Mouse (Mus musculus) gastrocnemius, postnatal 14 days (tissue): ENCODE results near the gene Snx21. TPM values are rescaled to one million over a fixed set of nuclear protein-coding genes. Genes with fewer than 3 reads are reported as not detected.
"Not testable (repeated sequence)": the region's sequence is repeated elsewhere in the genome, so short reads cannot be mapped to it uniquely, and the experiment has no call there.

ENCODE experiments used
- DNase-seq: peaks from one replicate; pipeline ENCODE4 v3.0.0; 2021; ENCODE audit warnings: mixed read lengths
- intact Hi-C: fragments of 180-260 bp; cut with DNase I; formaldehyde crosslinking; loops from one replicate; pipeline ENCODE4 v1.15.1; 2025; ENCODE audit warnings: low total_unique reads
- total RNA-seq, 2 experiments: library from RNA; stranded (reverse); gene quantifications; 2 replicates each; pipeline ENCODE4 v1.2.3; 2021

Gene Snx21
- total RNA-seq, 2 experiments from 2014 or later = 18.0 to 18.7 TPM

DNA sequence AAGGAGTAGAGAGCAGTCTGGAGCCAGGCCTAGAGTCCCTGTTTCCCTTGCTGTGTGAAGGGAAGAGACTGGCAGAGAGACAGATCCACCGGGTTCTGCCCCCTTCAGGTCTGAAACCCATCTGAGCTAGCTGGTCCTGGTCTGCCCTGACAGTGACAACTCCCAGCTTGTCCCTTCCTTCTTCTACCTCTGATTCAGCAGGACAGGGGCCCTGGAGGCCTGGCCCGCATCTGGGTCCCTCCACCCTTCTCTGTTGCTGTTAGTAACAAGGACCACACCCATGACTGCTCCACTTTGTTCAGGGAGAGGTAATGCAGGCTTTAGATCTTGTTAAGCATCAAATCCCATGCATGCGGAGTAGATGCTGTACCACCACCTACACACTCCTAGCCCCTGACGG lies 2.8 kb downstream of the Snx21 start:
- DNase-seq = no peak
- intact Hi-C loops = no loop called here

DNA sequence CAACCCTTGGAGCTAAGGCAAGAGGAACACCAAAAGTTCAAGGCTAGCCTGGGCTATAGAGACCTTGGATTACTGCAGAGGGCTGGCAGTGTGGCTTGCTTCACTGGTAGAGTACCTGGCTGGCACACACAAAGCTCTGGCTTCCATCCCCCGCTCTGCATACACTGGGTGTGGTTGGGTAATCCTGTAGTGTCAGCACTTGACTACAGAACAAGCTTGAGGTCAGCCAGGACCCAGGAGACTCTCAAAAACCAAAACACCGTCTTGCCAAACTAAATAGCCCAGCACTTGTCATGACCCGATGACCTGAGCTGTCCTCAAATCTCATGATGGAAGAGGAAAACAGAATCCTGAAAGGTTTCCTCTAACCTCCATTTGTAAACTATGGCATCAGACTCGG lies 4.8 kb downstream of the Snx21 start:
- intact Hi-C loops = no loop called here

DNA sequence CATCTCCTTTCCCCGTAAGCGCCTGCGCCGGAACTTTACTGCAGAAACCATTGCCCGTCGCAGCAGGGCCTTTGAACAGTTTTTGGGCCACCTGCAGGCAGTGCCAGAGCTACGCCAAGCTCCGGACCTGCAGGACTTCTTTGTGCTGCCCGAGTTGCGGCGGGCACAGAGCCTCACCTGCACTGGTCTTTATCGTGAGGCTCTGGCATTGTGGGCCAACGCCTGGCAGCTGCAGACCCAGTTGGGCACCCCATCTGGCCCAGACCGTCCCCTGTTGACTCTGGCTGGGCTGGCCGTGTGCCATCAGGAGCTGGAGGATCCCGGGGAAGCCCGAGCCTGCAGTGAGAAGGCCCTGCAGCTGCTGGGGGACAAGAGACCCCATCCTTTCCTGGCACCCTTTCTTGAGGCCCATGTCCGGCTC lies 6.2 kb downstream of the Snx21 start:
- DNase-seq = no peak
- intact Hi-C loops = no loop called here

More for the DNA sequence above, 4.8 kb downstream of the Snx21 start:
- no peak for DNase-seq

DNA sequence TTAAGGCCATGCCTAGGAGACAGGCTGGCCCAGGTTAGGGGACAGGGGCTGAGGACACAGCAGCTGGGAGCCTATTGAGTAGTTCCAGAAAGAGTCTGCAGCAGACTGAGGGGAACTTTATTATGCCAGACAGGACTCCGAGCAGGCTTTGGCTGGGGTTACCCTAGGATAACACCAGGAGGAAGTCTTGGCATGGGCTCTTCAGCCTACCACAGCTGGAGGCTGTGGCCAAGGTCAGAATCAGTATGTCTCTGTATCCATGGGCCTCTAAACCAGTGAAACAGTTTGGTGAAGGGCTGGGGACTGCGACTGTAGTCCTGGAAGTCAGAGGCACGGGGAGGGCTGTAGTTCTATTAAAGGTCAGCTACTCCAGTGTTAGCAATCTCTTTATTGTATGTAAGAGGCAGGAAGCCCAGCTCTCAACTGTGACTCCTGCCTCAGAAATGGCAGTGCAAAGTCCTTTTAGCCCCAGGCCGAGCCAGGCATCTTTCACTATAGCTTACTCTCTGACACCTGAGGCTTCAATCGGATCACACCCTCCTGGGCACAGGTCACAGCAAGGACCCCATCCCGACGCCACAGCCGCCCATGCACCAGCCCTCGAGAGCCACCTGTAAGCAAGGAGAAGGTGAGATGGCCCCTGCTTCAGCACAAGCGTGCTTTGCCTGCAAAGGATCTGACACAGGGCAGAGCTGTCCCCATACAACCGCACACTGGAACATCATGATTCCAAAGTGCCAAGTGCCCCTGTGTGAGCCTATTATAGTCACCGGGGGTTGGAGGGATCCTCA lies 7.0 kb downstream of the Snx21 start:
- intact Hi-C loops = no loop called here
- no peak for DNase-seq

DNA sequence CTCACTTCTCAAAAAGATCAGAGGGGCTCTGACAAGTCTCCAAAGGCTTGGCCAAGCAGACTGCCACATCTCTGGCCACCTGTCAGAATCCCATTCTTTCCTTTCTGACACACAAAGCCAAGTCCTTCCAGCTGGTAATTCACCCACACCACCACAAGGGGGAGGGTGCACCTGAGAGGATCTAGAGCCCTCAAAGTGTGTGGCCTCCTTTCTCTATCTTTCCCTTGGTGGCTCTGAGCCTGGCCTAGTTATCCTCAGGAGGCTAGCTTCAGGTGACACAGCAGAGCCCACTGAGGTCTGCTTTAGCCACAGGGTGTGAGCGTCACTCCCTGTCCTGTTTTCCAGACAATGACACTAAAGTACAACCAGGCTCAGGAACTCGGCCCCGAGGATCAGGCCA lies 7.6 kb downstream of the Snx21 start:
- DNase-seq = peak; percentile 52

GRCm38 (mm10) chr2:164793772-164794171 lies 8.1 kb downstream of the Snx21 start:
- intact Hi-C loops = no loop called here
- DNase-seq = no peak

More for the DNA sequence above, 7.6 kb downstream of the Snx21 start:
- intact Hi-C loops = no loop called here

GRCm38 (mm10) chr2:164794293-164794692 lies 8.7 kb downstream of the Snx21 start:
- peak; percentile 88 for DNase-seq
- intact Hi-C loops = no loop called here

GRCm38 (mm10) chr2:164795868-164796267 lies 10.2 kb downstream of the Snx21 start:
- intact Hi-C loops = no loop called here
- no peak for DNase-seq

- intact Hi-C loops, DNase-seq: not testable (repeated sequence)
Measured at GRCm38 (mm10) chr2:164798554-164798953, 12.9 kb downstream of the Snx21 start.

DNA sequence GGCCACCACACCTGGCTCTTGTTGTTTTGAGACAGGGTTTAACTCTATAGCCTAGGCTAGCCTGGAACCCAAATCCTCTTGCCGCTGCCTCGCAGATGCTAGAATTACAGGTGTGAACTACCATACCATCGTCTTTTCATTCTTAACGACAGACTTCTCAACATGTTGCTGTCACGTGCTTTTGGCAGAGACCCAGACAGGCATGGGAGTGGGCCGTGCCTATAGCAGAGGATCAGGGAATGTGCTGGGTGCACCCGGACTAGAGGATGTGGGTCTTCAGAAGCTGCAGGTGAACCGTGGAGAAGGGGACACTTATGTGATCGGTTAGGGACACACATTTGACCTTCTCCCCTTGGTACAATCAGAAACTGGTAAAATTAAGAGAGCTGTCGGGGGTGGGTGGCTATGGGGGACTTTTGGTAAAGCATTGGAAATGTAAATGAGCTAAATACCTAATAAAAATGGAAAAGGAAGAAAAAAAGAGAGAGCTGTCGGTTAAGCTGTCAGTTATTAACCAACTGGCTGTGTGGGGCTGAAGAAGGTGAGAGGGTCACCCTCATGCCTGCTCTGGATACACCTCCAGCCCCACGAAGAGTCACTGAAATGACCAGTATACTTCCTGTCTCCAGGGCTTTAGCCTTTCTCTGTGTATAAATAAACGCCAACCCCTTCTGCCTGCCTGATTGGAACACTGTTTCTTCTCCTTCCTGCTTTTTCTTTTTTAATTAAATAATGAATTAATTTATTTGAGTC lies 14.8 kb downstream of the Snx21 start:
- intact Hi-C loops = loop anchor here (2.0 kb wide), 1 partner anchor 124 kb away; no protein-coding TSS in a partner anchor
- no peak for DNase-seq

DNA sequence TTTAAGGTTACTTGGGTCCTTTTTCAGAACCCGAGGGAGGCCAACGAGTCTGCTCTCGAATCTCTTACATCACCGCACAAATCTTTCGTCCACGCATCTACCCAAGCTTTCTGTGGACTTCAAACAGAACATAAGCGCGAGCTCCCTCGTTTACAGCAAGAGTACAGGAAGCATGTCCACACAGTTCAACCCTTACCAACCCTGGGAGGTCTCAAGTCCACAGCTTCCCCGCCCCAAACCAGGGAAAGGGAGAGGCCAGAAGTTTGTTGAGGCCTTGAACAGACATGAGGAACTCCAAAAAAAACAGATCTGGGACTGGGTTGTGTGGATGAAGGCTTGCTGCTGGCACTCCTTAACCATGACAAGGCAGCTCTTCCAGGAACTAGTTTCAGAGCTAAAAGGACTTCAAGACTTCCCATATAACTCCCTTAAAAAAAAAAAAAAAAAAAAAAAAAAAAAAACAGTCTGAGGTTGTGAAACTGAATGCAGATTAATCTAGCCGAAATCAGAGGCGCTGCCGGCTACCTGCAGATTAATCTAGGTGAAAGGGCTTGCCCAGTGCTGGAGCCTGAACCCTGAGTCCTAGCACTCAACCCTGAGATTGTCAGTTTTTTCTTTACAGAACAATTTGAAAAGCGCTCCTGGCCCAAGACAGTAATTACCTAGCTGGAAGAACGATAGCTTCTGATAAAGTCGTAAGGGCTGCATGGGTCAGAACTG lies 17.7 kb downstream of the Snx21 start:
- DNase-seq = no peak
- intact Hi-C loops = no loop called here

- DNase-seq = no peak
- intact Hi-C loops = no loop called here
Measured at GRCm38 (mm10) chr2:164803921-164804313, 18.3 kb downstream of the Snx21 start.

DNA sequence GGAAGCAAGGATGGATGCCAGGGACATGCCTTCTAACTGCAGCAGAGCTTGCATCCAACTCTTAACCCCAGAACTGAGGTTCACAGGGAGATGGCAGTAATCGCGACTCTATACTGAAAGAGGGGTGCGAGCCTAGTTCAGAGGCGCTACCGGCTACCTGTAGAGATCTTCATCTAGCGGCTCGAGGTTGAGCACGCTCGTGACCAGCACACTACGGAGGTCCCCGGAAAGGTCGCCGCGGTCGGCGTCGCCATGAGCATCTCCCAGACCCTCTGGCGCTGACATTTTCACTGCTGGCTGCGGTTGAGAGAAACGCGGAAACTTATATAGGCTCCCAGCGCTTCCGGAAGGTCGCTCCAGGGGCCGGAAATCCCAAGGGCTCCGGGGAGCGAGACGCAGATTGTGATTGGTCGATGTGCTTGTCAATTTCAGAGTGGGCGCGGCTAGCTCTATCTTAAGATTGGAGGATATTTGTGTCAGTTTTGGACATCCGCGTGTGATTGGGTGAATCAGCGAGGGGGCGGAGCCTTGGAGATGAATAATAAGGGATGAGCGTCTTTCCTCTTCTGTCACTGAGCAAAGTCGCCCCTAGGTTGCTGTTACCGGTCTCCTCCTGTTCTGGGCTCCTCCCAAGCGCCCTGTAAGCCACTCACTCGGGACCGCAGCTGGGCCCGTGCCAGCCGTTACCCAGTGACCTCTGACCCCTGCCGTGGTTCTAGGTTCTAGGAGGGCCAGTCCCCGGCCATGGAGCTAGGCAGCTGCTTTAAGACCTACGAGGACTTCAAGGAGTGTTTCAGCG lies 19.1 kb downstream of the Snx21 start, which contains the start of the genes Acot8 and Zswim3:
TSS of gene Acot8 (minus strand) at position 350 of the 799 bp plus-strand sequence.
TSS of gene Zswim3 (plus strand) at position 566 of the 799 bp plus-strand sequence.
- intact Hi-C loops = no loop called here
- peak; percentile 93 for DNase-seq

GRCm38 (mm10) chr2:164805332-164805718 lies 19.7 kb downstream of the Snx21 start:
- intact Hi-C loops = no loop called here
- DNase-seq = no peak

DNA sequence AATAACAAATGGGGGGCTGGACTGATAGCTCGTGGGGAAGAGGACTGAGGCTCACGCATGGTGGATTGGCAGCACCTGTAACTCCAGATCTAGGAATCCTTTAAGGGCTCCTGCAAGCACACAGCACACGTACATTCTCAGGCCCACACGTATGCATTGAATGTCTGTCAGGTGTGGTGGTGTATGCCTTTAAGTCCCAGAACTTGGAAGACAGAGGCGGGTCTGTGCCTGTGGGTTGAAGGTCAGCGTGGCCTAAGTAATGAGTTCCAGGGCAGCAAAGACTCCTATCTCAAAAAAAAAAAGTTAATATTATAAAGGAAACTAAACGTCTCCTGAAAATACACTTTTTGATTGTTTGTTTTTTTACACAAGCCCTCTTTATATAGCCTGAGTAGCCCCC lies 21.0 kb downstream of the Snx21 start:
- intact Hi-C loops = no loop called here
- no peak for DNase-seq

GRCm38 (mm10) chr2:164813557-164813956 lies 27.9 kb downstream of the Snx21 start:
- intact Hi-C loops = no loop called here
- no peak for DNase-seq

DNA sequence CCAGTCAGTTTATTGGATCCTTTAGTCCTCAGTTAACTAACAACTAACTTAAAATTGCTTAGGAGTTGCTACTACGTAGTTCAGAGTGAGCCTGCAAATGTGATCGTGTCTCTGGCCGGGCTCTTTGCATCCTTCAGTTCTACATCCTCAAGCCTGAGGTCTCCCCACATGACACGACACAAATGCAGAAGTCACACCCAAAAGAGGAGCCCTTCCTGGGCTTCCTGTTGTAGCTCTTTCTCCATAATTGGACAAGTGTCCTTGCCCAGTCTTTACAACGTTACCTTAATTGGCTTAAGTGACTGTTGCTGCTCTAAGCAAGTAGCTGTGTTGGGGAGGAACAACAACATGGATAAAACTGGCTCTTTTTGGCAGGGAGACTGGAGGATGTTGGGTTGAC lies 29.7 kb downstream of the Snx21 start:
- intact Hi-C loops = no loop called here
- DNase-seq = no peak

DNA sequence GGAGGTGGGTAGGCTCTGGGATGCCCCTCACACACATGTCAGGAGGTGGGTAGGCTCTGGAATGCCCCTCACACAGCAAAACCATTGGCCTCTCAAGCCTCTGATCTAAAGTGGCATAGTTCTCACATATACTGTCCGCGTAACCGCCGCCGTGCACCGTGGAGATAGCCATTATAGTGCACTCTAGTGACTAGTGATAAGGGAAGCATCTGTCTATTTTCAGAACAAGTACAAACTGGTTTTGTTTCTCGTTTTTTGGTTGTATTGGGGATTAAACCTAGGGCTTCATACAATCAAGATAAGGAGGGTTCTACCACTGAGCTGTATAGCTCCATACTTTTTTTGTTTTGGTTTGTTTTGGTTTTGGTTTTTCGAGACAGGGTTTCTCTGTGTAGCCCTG lies 30.2 kb downstream of the Snx21 start:
- intact Hi-C loops = no loop called here

GRCm38 (mm10) chr2:164817206-164817605 lies 31.6 kb downstream of the Snx21 start:
- intact Hi-C loops = no loop called here
- no peak for DNase-seq

More for the DNA sequence above, 30.2 kb downstream of the Snx21 start:
- no peak for DNase-seq
